Mouse (Mus musculus): ENCODE results near the gene Fcgrt. TPM values are rescaled to one million over a fixed set of nuclear protein-coding genes. Genes with fewer than 3 reads are reported as not detected.
A peak's percentile ranks its signal among the peaks of the same experiment; 100 is the strongest.

Fcgrt gene
- polyA plus RNA-seq, 1 experiment from 2014 or later = 56.4 TPM

DNA sequence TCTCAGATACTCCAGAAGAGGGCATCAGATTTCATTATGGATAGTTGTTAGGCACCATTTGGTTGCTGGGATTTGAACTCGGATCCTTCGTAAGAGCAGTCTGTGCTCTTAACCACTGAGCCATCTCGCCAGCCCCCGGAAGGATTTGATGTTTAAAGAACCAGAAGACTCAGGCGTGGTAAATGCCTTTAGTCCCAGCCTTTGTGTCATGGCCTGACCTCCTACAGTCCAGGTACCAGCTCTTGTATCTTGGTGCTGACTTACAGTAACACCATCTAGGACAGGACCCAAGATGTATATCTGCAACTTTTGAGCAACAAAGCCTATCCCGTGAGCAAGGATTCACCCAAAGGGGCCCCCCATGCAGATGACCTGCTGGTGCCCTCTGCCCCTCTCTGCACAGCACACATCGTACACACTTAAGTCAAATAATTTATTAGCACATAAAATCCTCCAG is 21.5 kb upstream of the Fcgrt start:
- peak; percentile 80 for DNase-seq
- Histone ChIP-seq H3K27ac (ENCODE audit: low read depth) (peak overlapping the region; percentile 95), H3K27me3 (ENCODE audit: insufficient read depth, low read length) (no peaks in the 10 kb centered on the region), H3K4me1 (ENCODE audit: insufficient read depth) (peaks cover 19% of the 10 kb centered on the region), H3K4me2 (peak overlapping the region; percentile 92), H3K9ac (peak overlapping the region; percentile 33; the same call in 1 of the 2 replicates), H3K4me3 (ENCODE audit: low read depth, low read length) (no peak overlapping the region), H3K9me3 (ENCODE audit: low read depth, low read length) (no peaks in the 10 kb centered on the region), H3K36me3 (ENCODE audit: insufficient read depth) (peaks cover 67% of the 10 kb centered on the region)
- 16% methylated on average over 7 of the region's 7 CpGs for whole genome bisulfite sequencing
- peak; percentile 50 for TF ChIP-seq CTCF (IDR thresholded peaks at IDR 0.05; ENCODE audit: low read depth)
- no peak for ATAC-seq (ENCODE audit: insufficient read depth)

DNA sequence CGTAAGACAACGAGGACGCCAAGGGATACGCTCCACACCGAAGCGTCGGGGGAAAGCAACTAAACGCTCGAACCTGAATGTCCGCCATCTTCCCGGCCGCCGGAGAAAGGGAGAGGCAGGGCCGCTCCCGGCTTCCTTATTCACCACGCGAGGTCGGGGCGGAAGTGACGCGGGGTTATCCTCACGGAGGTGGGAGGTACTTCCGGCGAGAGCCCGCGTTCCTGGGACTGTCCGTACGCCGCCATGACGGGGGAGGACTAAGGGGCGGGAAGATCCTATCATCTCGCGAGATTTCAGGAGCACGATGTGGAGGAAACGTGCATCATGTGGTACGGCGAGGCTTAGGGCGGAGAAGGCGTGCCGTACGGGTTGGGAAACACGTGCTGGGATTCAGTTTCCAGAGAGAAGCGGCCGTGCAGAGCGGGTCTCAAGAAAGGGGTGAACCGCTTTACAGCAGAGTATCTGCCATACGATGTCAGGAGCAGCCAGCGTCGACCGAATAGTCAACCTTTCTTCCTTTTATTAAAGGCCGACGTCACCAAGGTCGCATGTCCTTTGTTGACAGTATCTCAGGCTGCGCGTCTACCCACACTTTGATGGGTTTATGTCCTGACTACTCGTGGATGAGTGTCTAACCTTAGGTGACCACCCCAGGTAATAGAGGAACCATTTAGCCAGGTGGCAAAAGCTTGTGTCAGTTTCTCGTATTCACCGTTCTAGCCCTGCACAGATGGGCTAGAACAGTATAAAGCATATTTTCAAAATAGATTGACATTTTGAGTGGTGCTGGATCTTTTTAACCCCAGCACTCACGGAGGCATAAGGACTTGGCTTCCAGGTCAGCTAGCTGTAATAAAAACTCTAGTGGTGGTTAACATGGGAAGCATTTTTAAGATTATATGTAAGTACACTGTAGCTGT is 20.8 kb upstream of the Fcgrt start, which contains the start of gene Rps11:
Gene Rps11 (minus strand): TSS at position 216 of the 920 bp plus-strand sequence.
- peaks cover 73% of the 10 kb centered on the region for H3K36me3 ChIP-seq (ENCODE audit: insufficient read depth)
- ATAC-seq (ENCODE audit: insufficient read depth) = peak; percentile 79
- H3K4me3 ChIP-seq (ENCODE audit: low read depth, low read length) = peak within 1 kb of the TSS; percentile 99
- peak within 1 kb of the TSS; percentile 95 for H3K27ac ChIP-seq (ENCODE audit: low read depth)
- no peaks in the 10 kb centered on the region for H3K9me3 ChIP-seq (ENCODE audit: low read depth, low read length)
- H3K4me1 ChIP-seq (ENCODE audit: insufficient read depth) = peaks cover 15% of the 10 kb centered on the region
- no peak for TF ChIP-seq CTCF (IDR thresholded peaks at IDR 0.05; ENCODE audit: low read depth)
- under 1% methylated on average over 59 of the region's 59 CpGs for WGBS
- no peaks in the 10 kb centered on the region for H3K27me3 ChIP-seq (ENCODE audit: insufficient read depth, low read length)
- peak within 1 kb of the TSS; percentile 98 for H3K9ac ChIP-seq
- peak; percentile 100 for DNase-seq
- H3K4me2 ChIP-seq = peak within 1 kb of the TSS; percentile 92

DNA sequence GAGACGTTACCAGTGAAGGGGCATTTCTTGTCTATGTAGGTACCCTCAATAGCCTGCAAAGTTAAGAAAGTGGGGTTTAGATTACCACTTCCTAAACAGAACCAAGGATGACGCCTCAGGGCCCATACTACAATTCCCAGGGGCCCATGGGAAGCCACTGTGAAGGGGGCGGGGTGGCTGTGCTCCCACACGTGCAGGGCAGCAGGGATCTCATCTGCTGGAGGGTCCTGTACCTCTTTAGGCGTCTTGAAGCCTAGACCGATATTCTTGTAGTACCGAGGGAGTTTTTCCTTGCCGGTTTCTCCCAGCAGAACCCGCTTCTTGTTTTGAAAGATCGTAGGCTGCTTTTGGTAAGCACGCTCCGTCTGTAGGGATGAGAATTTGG is 19.5 kb upstream of the Fcgrt start:
- TF ChIP-seq CTCF (IDR thresholded peaks at IDR 0.05; ENCODE audit: low read depth) = no peak
- peak overlapping the region; percentile 99 for H3K4me3 ChIP-seq (ENCODE audit: low read depth, low read length)
- H3K27ac ChIP-seq (ENCODE audit: low read depth) = peak overlapping the region; percentile 95; the same call in 1 of the 2 replicates
- peaks cover 82% of the 10 kb centered on the region for H3K36me3 ChIP-seq (ENCODE audit: insufficient read depth)
- H3K27me3 ChIP-seq (ENCODE audit: insufficient read depth, low read length) = no peaks in the 10 kb centered on the region
- peak overlapping the region; percentile 98 for H3K9ac ChIP-seq
- ATAC-seq (ENCODE audit: insufficient read depth) = no peak
- peak; percentile 53 for DNase-seq
- H3K4me1 ChIP-seq (ENCODE audit: insufficient read depth) = peaks cover 15% of the 10 kb centered on the region
- peak overlapping the region; percentile 81 for H3K4me2 ChIP-seq
- H3K9me3 ChIP-seq (ENCODE audit: low read depth, low read length) = no peaks in the 10 kb centered on the region
- WGBS = 19% methylated on average over 12 of the region's 12 CpGs

DNA sequence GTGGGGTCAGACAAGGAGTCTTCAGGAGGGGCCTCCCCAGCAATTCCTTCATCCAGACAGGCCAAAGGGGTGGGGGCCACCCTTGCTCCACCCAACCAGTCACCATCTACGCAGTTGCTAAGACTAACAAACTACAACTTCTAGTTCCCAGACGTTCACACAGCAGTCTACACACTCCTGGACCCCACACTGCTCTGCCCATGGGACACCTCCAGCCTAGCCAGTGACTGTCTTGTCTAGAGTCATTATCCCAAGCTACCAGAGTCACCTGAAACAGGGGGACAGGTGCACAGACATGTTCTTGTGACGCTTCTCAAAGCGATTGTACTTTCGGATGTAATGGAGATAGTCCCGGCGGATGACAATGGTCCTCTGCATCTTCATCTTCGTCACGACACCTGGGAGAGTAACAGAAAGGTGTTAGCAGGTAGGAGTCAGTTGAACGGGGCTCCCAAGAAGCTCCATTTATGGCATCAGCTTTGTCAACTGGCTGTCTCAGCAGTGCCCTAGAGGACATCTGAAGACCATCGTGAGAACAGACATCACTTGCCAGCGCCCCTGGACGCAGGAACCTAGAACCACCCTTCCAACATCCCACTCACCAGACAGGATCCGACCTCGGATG is 19.0 kb upstream of the Fcgrt start:
- DNase-seq (no peak), ATAC-seq (ENCODE audit: insufficient read depth) (no peak)
- peaks cover 15% of the 10 kb centered on the region for H3K4me1 ChIP-seq (ENCODE audit: insufficient read depth)
- no peaks in the 10 kb centered on the region for H3K9me3 ChIP-seq (ENCODE audit: low read depth, low read length)
- 74% methylated on average over 15 of the region's 15 CpGs for WGBS
- H3K27ac ChIP-seq (ENCODE audit: low read depth) = peak overlapping the region; percentile 95; the same call in 1 of the 2 replicates
- H3K36me3 ChIP-seq (ENCODE audit: insufficient read depth) = peaks cover 80% of the 10 kb centered on the region
- H3K4me2 ChIP-seq = peak overlapping the region; percentile 81
- peak overlapping the region; percentile 98 for H3K9ac ChIP-seq
- no peaks in the 10 kb centered on the region for H3K27me3 ChIP-seq (ENCODE audit: insufficient read depth, low read length)
- no peak for TF ChIP-seq CTCF (IDR thresholded peaks at IDR 0.05; ENCODE audit: low read depth)
- peak overlapping the region; percentile 99 for H3K4me3 ChIP-seq (ENCODE audit: low read depth, low read length)

DNA sequence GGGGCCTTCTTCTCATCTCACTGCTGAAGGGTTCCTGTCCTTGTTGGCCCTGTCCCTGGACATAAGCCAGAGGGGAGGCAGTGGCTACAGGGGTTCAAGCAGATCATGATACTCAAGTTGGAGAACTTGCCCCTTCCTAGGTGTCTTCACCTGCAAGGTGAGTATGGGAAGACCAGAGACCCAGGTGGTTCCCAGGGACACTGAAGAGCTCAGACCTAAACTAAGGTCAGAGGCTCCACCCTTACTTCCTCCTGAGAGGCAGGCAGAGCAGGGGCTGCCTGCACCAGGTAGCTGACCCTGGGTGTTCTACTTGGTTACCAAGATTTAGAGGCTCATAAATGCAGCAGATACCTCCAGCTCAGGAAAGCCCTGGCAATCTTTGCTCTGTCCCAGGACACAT is 18.3 kb upstream of the Fcgrt start:
- peak overlapping the region; percentile 1 for H3K9ac ChIP-seq
- peak overlapping the region; percentile 54 for H3K27ac ChIP-seq (ENCODE audit: low read depth)
- DNase-seq = no peak
- no peak for ATAC-seq (ENCODE audit: insufficient read depth)
- H3K9me3 ChIP-seq (ENCODE audit: low read depth, low read length) = no peaks in the 10 kb centered on the region
- H3K27me3 ChIP-seq (ENCODE audit: insufficient read depth, low read length) = no peaks in the 10 kb centered on the region
- H3K4me3 ChIP-seq (ENCODE audit: low read depth, low read length) = no peak overlapping the region; the same call in 1 of the 2 replicates
- no peak for TF ChIP-seq CTCF (IDR thresholded peaks at IDR 0.05; ENCODE audit: low read depth)
- peak overlapping the region; percentile 81 for H3K4me2 ChIP-seq
- H3K36me3 ChIP-seq (ENCODE audit: insufficient read depth) = peaks cover 73% of the 10 kb centered on the region
- H3K4me1 ChIP-seq (ENCODE audit: insufficient read depth) = peaks cover 13% of the 10 kb centered on the region

DNA sequence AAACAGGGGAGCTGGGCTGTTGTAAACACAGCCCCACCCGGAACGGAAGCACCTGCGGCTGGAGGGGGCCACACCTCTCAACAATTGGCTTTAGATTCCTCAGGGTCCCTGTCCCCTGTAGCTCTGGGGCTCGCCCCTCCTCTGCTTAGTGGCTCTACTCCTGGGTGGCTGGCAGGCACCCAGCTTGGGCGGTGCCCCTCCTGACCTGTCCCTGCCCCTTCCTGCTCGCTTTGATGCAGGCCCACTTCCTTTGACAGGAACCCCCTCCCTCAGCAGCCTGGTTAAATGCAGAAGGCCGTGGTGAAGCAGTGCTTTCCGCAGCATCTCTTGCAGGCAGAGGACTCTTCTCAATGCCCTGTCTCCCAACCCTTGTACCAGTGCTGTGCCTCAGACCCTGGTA is 17.8 kb upstream of the Fcgrt start:
- WGBS = 50% methylated on average over 8 of the region's 8 CpGs
- H3K4me1 ChIP-seq (ENCODE audit: insufficient read depth) = peaks cover 12% of the 10 kb centered on the region
- H3K9me3 ChIP-seq (ENCODE audit: low read depth, low read length) = no peaks in the 10 kb centered on the region
- peak overlapping the region; percentile 81; the same call in 1 of the 2 replicates for H3K4me2 ChIP-seq
- TF ChIP-seq CTCF (IDR thresholded peaks at IDR 0.05; ENCODE audit: low read depth) = no peak
- H3K9ac ChIP-seq = peak overlapping the region; percentile 1; the same call in 1 of the 2 replicates
- H3K27me3 ChIP-seq (ENCODE audit: insufficient read depth, low read length) = no peaks in the 10 kb centered on the region
- ATAC-seq (ENCODE audit: insufficient read depth) = no peak
- H3K4me3 ChIP-seq (ENCODE audit: low read depth, low read length) = no peak overlapping the region
- peaks cover 67% of the 10 kb centered on the region for H3K36me3 ChIP-seq (ENCODE audit: insufficient read depth)
- peak; percentile 58 for DNase-seq
- H3K27ac ChIP-seq (ENCODE audit: low read depth) = no peak overlapping the region; the same call in 1 of the 2 replicates
